Mouse (Mus musculus) megakaryocyte-erythroid progenitor cell, adult 5 weeks (primary cell): ENCODE data around the gene Btbd35f12. TPM values are rescaled to one million over a fixed set of nuclear protein-coding genes. Genes with fewer than 3 reads are reported as not detected.

Experiments
- polyA plus RNA-seq: library from polyadenylated mRNA; stranded (reverse); fragments of >175 nt; gene quantifications from 2 replicates; pipeline ENCODE4 v1.2.3, GENCODE M21; 2012

The Btbd35f12 gene
- not detected in 2 replicates for polyA plus RNA-seq

GRCm38 (mm10) chrX:33313079-33313478 is at the start of gene Btbd35f12:
Btbd35f12 (plus strand) TSS chrX:33313379.

Other genes starting within 250 kb of the Btbd35f12 start
- not detected in 2 replicates for gene Spin2-ps6, start 78.5 kb upstream of the Btbd35f12 start, polyA plus RNA-seq